Mouse (Mus musculus) urinary bladder, postnatal 36 days (tissue): ENCODE data around the gene Snx8.

Experiments used
- DNase-seq, 2 experiments: peaks; one replicate each; pipeline ENCODE4 v3.0.0; 2022; ENCODE audit warnings: low spot score in 2 of 2, mixed read lengths in 1 of 2

The Snx8 gene

DNA sequence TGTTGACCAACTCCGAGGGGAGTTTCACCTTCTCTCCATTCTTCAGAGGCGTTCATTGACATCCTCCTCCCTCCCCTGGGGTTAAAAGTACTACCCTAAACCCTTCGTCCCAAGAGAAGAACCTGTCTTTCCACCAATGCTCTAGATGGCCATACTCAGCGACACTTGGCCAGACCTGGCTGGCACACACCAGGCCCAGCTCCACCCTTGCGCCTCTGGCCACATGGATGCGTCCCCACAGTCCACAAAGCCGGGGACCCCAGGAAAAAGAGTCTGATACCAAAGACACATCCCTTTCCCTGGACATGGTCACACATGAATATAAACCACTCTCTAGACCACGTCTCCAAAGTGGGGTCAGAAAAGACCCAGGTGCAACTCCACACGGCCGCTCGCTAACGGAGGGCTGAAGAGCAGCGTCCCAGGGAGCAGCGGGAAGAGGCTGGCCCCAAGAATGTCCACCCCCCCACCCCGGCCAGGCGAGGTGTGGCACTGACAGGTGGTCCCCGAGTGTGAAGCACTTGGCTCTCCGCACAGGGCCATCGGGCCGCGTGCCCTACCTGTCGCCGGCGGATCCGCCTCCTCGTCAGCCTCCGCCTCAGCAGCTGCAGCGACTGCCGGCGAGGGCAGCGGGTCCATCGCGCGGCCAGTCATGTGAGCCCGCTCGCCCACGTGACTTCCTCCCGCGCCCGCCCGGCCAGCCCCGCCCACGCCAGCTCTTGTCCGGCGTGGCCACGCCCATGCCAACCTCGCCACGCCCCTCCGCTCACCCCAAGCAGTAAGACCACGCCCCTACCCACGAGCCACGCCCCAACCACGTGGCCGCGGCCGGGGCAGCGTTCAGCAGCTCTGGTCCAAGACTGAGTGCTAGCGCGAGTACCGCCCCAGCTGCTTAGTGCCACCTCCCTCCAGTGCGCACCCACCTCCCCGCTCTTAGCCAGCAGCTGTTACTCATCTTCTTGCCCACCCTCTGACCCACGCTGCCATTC is at the start of gene Snx8:
Gene Snx8 (minus strand): TSS at position 675 of the 989 bp plus-strand sequence.
- peak; percentile 95 to 98 for DNase-seq

DNA sequence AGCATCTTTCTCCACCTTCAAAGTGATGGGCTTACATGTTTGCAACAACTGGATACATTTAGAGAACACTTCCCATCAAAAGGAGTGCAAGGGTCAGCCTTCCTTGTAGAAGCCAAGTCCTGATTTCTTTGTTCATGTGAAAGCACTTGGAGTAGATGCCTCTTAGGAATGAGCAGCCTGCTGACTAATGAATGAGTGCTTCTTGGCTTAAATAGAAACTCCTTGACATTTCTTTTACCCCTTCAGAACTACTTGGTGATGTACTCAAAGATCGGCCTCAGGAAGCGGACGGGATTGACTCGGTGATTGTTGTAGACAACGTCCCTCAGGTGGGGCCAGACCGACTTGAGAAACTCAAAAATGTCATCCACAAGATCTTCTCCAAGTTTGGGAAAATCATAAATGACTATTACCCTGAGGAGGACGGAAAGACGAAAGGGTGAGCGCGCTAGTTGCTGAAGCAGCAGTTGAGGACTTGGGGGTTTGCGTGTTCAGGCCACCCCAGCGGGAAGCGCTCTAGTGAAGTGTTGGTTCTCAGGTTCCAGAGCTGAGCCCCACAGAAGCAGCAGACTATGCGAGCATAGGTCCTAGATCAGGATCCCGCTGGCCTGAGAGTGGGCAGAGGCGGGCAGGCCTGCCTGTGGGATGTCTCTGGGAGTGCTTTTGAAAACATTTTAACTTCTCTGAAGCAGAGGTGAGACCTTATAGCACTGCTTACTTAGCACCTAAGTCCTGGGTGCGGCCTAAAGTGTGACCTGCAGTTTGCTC is 36.1 kb upstream of the Snx8 start:
- no peak for DNase-seq

GRCm38 (mm10) chr5:140420616-140421015 is 31.6 kb upstream of the Snx8 start:
- no peak for DNase-seq

- no peak for DNase-seq
These were observed 30.5 kb upstream of the Snx8 start for GRCm38 (mm10) chr5:140419442-140420080.

GRCm38 (mm10) chr5:140418489-140419441 is 29.7 kb upstream of the Snx8 start, which contains the start of gene Eif3b:
Eif3b (plus strand) TSS chr5:140419328.
- DNase-seq, result peak; percentile 81 to 84

GRCm38 (mm10) chr5:140418106-140418488 is 29.0 kb upstream of the Snx8 start:
- no peak for DNase-seq

DNA sequence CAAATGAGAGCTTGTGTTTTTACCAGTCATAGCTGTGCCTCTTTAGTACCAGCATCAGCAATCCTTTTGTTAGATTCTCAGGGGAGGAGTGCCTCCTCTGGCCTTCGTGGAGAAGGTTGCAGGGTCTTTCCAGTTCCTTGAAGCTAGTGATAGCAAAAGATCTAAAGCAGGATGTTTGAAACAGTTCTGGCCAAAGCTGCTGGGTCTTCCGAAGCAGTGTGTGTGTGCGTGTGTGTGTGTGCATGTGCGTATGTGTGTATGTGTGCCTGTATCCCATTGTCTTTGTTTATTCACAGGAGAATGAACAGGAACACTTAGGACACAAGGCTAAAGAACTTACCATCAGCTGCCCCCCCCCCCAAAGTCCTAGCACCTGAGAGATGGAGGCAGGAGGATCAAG is 25.6 kb upstream of the Snx8 start:
- DNase-seq, result no peak

DNA sequence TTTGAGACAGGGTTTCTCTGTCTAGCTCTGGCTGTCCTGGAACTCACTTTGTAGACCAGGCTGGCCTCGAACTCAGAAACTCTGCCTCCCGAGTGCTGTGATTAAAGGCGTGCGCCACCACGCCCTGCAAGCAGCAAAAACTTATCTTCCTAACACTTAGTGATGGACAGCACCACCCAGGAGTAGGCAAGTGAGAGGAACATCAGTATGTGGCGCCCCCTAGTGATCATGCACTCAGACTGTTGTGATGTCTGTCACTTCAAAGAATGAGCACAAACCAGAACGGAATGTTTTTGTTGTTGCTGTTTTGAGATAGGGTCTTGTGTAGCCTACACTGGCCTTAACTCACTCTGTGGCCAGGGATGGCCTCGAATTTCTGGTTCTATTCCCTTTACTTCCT is 22.3 kb upstream of the Snx8 start:
- peak in 1 of 2 experiments; percentile 36 for DNase-seq

DNA sequence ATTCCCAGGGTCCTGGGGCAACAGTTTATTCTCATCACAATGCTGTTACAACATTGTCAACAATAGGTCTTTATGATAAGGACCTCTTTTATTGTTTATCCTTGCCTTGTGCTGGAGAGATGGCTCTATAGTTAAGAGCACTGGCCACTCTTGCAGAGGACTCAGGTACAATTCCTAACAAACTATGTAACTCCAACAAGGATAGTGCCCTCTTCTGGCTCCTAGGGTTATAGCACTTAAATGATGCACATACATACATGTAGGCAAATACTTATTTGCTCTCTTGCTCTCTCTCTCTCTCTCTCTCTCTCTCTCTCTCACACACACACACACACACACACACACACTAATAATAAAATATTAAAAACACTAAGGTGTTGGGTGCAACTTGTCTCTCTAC is 19.7 kb upstream of the Snx8 start:
- no peak for DNase-seq

DNA sequence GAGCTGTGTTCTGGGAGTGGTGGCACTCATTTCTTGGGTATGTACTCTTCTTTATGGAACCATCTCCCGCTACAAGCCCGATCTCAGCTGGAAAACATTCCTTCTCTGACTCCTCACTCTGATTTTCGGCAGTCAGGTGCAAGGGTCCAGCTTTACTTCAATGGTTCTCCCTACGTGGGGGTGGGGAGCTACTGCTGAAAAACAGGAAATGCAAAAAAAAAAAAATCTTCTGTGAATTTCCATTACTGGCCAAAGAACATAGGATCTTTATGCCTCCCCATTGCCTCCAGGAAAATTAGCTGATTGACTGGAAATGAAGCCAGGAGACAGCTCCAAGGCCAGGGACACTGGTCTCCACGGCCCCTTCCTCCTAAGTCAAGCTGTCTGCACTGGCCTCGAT is 17.6 kb upstream of the Snx8 start:
- no peak for DNase-seq

DNA sequence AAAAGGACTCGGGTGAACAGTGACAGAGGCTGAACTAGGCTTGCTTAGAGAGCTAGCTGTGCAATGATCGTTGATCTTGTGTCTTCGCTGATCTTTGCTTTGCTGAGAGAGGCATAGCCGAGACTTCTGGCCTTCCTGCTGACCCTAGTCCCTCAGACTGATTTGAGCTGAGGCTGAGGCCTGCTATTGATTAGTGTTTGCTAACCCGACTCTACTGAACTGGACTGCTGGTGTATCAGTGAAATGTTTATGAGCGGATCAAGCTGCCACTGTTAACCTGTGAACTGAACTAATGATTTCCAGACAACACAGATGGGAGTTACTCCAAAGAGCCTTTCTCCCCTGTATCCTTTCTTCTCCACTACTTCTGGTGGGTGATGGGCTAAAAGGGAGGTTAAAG is 16.1 kb upstream of the Snx8 start:
- no peak for DNase-seq

GRCm38 (mm10) chr5:140402640-140403270 is 13.7 kb upstream of the Snx8 start:
- DNase-seq, result no peak

- peak in 1 of 2 experiments; percentile 26 for DNase-seq
These were observed 7.3 kb upstream of the Snx8 start for GRCm38 (mm10) chr5:140396166-140396940.

DNA sequence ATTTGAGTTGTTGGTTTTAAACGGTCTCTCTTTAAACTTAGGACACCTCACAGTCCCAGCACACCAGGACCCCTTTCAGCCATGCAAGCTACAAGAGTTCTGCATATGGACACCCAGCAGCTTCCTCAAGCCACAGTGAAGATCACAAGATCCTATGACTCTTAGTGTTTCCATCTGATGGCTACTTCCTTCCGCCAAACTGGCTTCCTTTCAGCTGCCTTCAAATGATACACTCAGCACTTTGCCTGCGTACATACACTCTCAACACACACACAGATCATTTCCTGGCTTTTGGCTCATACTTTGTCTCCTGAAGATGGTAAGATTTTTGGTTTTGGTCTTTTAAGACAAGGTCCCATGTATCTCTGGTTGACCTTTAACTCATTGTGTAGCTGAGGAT is 3.6 kb upstream of the Snx8 start:
- DNase-seq, result no peak

- DNase-seq, result no peak
These were observed 2.9 kb upstream of the Snx8 start for GRCm38 (mm10) chr5:140391981-140392380.

GRCm38 (mm10) chr5:140391435-140391834 is 2.4 kb upstream of the Snx8 start:
- DNase-seq, result no peak

- DNase-seq, result no peak
These were observed 585 bp upstream of the Snx8 start for GRCm38 (mm10) chr5:140389647-140390046.

- DNase-seq, result no peak
These were observed 1.1 kb downstream of the Snx8 start for GRCm38 (mm10) chr5:140387816-140388510.

DNA sequence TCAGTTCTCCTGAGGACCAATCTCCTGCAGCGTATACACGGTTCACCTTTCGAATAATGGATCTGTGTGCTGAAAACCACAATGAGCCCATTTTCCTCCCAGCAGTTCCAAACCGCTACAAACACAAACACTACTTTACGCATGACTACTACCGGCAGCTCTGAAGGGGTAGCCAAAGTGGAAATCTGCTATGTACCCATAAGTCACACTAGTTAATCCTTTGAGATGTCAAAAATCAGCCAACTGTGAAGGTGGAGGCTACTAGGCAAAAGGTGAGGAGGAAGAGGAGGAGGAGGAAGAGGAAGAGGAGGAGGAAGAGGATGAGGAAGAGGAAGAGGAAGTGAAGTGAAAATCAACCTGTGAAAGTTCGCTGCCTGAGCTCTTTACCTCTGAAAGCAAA is 1.8 kb downstream of the Snx8 start:
- DNase-seq, result no peak
